Mouse (Mus musculus) brain, embryonic 18.5 days (tissue): ENCODE data around the gene Myocos.

Experiments used
- DNase-seq: peaks from one replicate; pipeline ENCODE4 v3.0.0-alpha.2; 2012; ENCODE audit warnings: low read depth, low spot score

The Myocos gene

DNA sequence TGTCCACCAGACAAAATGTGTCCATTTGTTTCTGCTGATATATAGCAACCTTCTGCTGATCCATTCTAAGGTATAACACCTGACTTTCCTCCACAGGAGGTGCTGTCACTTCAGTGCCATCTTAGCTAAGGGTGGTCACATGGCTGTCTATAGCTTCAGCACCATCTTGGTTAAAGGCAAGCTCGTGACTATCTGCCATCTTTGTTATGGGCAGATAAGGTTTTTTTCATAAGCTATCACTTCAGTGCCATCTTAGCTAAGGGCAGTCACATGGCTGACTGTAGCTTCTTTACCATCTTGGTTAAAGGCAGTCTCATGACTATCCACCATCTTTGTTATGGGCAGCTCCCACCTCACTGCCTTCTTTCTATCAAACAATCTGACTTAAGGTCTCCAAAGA, 42.5 kb downstream of the Myocos start:
- DNase-seq, result peak; percentile 60

- DNase-seq, result no peak
These were observed 46.8 kb downstream of the Myocos start for GRCm38 (mm10) chr1:162611191-162611590.

- DNase-seq, result no peak
These were observed 48.3 kb downstream of the Myocos start for GRCm38 (mm10) chr1:162609633-162610250.

- DNase-seq, result no peak
These were observed 49.9 kb downstream of the Myocos start for GRCm38 (mm10) chr1:162608127-162608526.

- no peak for DNase-seq
These were observed 56.7 kb downstream of the Myocos start for GRCm38 (mm10) chr1:162601288-162601687.

DNA sequence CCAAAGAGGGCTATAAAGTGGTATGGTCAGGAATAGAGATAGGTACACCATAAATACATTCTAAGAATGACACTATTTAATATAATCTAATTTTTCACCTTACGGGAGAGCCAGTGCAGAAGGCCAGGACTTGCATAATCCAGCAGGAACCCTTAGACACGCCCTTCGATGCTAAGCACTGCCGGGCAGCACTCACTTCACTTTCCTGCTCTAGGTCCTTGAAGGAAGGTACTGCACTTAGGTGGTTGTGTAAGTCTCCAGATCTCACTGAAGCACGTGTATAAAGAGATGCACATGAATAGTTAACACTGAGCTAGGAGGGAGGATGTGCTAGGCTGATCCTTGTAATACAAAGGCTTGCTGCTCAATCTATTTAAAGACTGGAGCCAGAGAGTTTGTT, 58.4 kb downstream of the Myocos start:
- no peak for DNase-seq

GRCm38 (mm10) chr1:162597379-162598102, 60.5 kb downstream of the Myocos start:
- no peak for DNase-seq
